Mouse (Mus musculus): ENCODE measurements around the gene Lrp8. TPM values are rescaled to one million over a fixed set of nuclear protein-coding genes. Genes with fewer than 3 reads are reported as not detected.

Gene Lrp8
- polyA plus RNA-seq, 1 experiment from 2014 or later, result 0.76 TPM

GRCm38 (mm10) chr4:107766182-107766581, 35.9 kb upstream of the Lrp8 start:
- Histone ChIP-seq H3K36me3 (ENCODE audit: control insufficient read depth, insufficient read depth, low read length) (no peaks in the 10 kb centered on the region), H3K9me3 (ENCODE audit: control insufficient read depth, low read length) (no peaks in the 10 kb centered on the region), H3K27ac (replicated peaks in 1 of 2; ENCODE audit: control insufficient read depth in 1 of 2, insufficient read depth in 1 of 2, low read depth in 2 of 2, low read length in 2 of 2) (no peak overlapping the region), H3K27me3 (ENCODE audit: control insufficient read depth, insufficient read depth, low read length) (no peaks in the 10 kb centered on the region; the same call in 1 of the 2 replicates), H3K4me1 (ENCODE audit: control insufficient read depth in 2 of 2, insufficient read depth in 2 of 2, low read length in 2 of 2) (no peaks in the 10 kb centered on the region), H3K4me2 (ENCODE audit: low read length) (no peak overlapping the region), H3K9ac (ENCODE audit: low read length) (no peak overlapping the region), H3K4me3 (ENCODE audit: control insufficient read depth in 1 of 2, insufficient read depth in 1 of 2, low read depth in 1 of 2, low read length in 2 of 2) (no peak overlapping the region)
- ATAC-seq (ENCODE audit: insufficient number of reproducible peaks, insufficient read depth, low FRiP score, low read depth), result no peak
- WGBS, result 78% methylated on average over 5 of the region's 5 CpGs

DNA sequence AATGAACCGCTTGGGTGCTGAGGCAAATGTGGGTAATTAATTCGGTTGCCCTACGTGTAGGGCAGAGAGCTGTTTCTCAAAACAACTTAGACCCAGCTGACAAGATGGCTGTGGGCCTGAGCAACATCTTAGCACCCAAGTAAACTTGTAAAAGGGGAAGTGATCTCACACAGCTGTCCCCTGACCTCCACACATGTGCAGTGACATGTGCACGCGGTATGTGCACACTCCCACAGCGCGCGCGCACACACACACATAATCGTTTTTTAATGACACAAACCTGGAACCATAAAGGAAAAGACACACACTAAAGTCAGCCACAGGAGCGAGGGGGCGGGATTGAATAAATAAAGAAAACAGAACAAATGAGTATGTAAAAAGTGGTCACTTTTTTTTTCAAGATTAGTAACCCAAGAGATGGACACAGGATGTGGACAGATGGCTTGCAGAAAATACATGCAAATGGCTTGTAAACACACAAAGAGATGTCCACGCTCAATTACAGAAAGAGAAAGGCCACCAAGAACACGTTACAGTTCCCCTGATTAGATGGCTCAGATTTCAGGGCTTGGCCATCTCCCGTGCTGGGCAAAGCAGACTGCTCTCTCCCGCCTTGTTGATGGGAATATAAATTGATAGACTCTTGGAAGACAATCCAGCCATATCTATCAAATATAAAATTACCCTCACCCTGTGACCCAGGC, 29.8 kb upstream of the Lrp8 start:
- Histone ChIP-seq H3K4me1 (ENCODE audit: control insufficient read depth in 2 of 2, insufficient read depth in 2 of 2, low read length in 2 of 2) (no peaks in the 10 kb centered on the region), H3K4me2 (ENCODE audit: low read length) (no peak overlapping the region), H3K27me3 (ENCODE audit: control insufficient read depth, insufficient read depth, low read length) (no peaks in the 10 kb centered on the region; the same call in 1 of the 2 replicates), H3K4me3 (ENCODE audit: control insufficient read depth in 1 of 2, insufficient read depth in 1 of 2, low read depth in 1 of 2, low read length in 2 of 2) (no peak overlapping the region), H3K27ac (replicated peaks in 1 of 2; ENCODE audit: control insufficient read depth in 1 of 2, insufficient read depth in 1 of 2, low read depth in 2 of 2, low read length in 2 of 2) (no peak overlapping the region), H3K9ac (ENCODE audit: low read length) (no peak overlapping the region), H3K9me3 (ENCODE audit: control insufficient read depth, low read length) (peaks cover 3% of the 10 kb centered on the region; the same call in 1 of the 2 replicates), H3K36me3 (ENCODE audit: control insufficient read depth, insufficient read depth, low read length) (no peaks in the 10 kb centered on the region)
- WGBS, result 80% methylated on average over 16 of the region's 16 CpGs
- ATAC-seq (ENCODE audit: insufficient number of reproducible peaks, insufficient read depth, low FRiP score, low read depth), result no peak

GRCm38 (mm10) chr4:107774868-107775267, 27.2 kb upstream of the Lrp8 start:
- H3K36me3 ChIP-seq (ENCODE audit: control insufficient read depth, insufficient read depth, low read length), result no peaks in the 10 kb centered on the region
- 40% methylated on average over 2 of the region's 2 CpGs for WGBS
- H3K4me3 ChIP-seq (ENCODE audit: control insufficient read depth in 1 of 2, insufficient read depth in 1 of 2, low read depth in 1 of 2, low read length in 2 of 2), result no peak overlapping the region
- H3K4me1 ChIP-seq (ENCODE audit: control insufficient read depth in 2 of 2, insufficient read depth in 2 of 2, low read length in 2 of 2), result no peaks in the 10 kb centered on the region
- ATAC-seq (ENCODE audit: insufficient number of reproducible peaks, insufficient read depth, low FRiP score, low read depth), result no peak
- H3K4me2 ChIP-seq (ENCODE audit: low read length), result no peak overlapping the region
- H3K27me3 ChIP-seq (ENCODE audit: control insufficient read depth, insufficient read depth, low read length), result no peaks in the 10 kb centered on the region
- H3K9ac ChIP-seq (ENCODE audit: low read length), result no peak overlapping the region
- no peak overlapping the region for H3K27ac ChIP-seq (replicated peaks in 1 of 2; ENCODE audit: control insufficient read depth in 1 of 2, insufficient read depth in 1 of 2, low read depth in 2 of 2, low read length in 2 of 2)
- peaks cover 3% of the 10 kb centered on the region; the same call in 1 of the 2 replicates for H3K9me3 ChIP-seq (ENCODE audit: control insufficient read depth, low read length)

DNA sequence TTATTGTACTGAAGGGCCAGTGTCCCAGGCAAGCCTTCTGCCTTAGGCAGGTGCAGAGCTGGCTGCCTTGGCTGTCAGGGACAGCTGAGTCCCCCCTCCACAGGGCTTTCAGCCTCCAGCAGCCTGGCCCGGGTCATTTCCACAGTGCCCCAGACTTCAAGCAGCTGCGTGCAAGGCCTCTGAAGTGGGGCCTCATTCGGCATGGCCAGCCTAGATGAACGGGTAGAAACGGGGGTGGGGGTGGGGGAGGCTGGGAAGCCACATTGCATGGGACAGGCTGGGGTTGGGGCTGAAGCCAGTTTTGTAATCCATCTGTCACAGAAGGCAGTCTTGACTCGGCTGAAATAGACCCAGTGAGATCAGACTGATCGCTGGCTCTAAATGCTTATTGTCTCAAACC, 26.4 kb upstream of the Lrp8 start:
- Histone ChIP-seq H3K36me3 (ENCODE audit: control insufficient read depth, insufficient read depth, low read length) (no peaks in the 10 kb centered on the region), H3K9ac (ENCODE audit: low read length) (no peak overlapping the region), H3K4me2 (ENCODE audit: low read length) (no peak overlapping the region), H3K27ac (replicated peaks in 1 of 2; ENCODE audit: control insufficient read depth in 1 of 2, insufficient read depth in 1 of 2, low read depth in 2 of 2, low read length in 2 of 2) (no peak overlapping the region), H3K9me3 (ENCODE audit: control insufficient read depth, low read length) (peaks cover 3% of the 10 kb centered on the region; the same call in 1 of the 2 replicates), H3K4me3 (ENCODE audit: control insufficient read depth in 1 of 2, insufficient read depth in 1 of 2, low read depth in 1 of 2, low read length in 2 of 2) (no peak overlapping the region), H3K4me1 (ENCODE audit: control insufficient read depth in 2 of 2, insufficient read depth in 2 of 2, low read length in 2 of 2) (no peaks in the 10 kb centered on the region), H3K27me3 (ENCODE audit: control insufficient read depth, insufficient read depth, low read length) (no peaks in the 10 kb centered on the region)
- WGBS, result 49% methylated on average over 7 of the region's 7 CpGs
- no peak for ATAC-seq (ENCODE audit: insufficient number of reproducible peaks, insufficient read depth, low FRiP score, low read depth)

DNA sequence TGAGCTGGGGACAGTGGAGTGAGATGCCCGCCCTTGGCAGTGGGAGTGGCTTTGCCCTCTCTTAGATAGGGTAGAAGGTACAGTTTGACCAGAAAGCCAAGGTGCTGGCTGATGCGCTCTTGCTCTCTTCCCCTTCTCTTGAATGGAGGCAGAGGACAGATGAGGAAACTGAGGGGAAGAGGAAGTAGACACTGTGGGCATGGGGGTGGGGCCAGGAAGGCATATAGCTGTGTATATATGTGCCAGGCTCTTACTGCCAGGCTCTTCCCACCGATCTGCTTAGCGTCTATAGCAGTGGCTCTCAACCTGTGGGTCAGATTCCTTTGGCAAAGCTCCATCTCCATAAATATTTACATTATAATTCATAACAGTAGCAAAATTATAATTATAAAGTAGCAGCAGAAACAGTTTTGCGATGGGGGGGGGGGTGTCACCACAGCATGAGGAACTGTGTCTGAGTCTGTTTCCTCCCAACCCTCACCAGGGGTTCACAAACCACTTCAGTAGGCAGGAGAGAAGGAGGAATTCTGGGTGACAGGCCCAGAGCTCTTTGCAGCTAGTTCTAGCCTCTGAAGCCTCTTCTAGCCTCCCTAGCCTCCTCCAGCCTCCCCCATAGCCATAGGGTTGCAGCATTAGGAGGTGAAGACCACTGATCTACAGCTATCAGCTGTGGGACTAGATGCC, 24.9 kb upstream of the Lrp8 start:
- H3K27me3 ChIP-seq (ENCODE audit: control insufficient read depth, insufficient read depth, low read length), result no peaks in the 10 kb centered on the region
- H3K36me3 ChIP-seq (ENCODE audit: control insufficient read depth, insufficient read depth, low read length), result no peaks in the 10 kb centered on the region
- no peak for ATAC-seq (ENCODE audit: insufficient number of reproducible peaks, insufficient read depth, low FRiP score, low read depth)
- no peaks in the 10 kb centered on the region for H3K4me1 ChIP-seq (ENCODE audit: control insufficient read depth in 2 of 2, insufficient read depth in 2 of 2, low read length in 2 of 2)
- no peak overlapping the region for H3K4me3 ChIP-seq (ENCODE audit: control insufficient read depth in 1 of 2, insufficient read depth in 1 of 2, low read depth in 1 of 2, low read length in 2 of 2)
- H3K27ac ChIP-seq (replicated peaks in 1 of 2; ENCODE audit: control insufficient read depth in 1 of 2, insufficient read depth in 1 of 2, low read depth in 2 of 2, low read length in 2 of 2), result no peak overlapping the region
- 85% methylated on average over 5 of the region's 5 CpGs for WGBS
- peaks cover 3% of the 10 kb centered on the region; the same call in 1 of the 2 replicates for H3K9me3 ChIP-seq (ENCODE audit: control insufficient read depth, low read length)
- no peak overlapping the region for H3K9ac ChIP-seq (ENCODE audit: low read length)
- no peak overlapping the region for H3K4me2 ChIP-seq (ENCODE audit: low read length)

- H3K27ac ChIP-seq (replicated peaks in 1 of 2; ENCODE audit: control insufficient read depth in 1 of 2, insufficient read depth in 1 of 2, low read depth in 2 of 2, low read length in 2 of 2), result no peak overlapping the region
- ATAC-seq (ENCODE audit: insufficient number of reproducible peaks, insufficient read depth, low FRiP score, low read depth), result no peak
- H3K27me3 ChIP-seq (ENCODE audit: control insufficient read depth, insufficient read depth, low read length), result no peaks in the 10 kb centered on the region
- H3K9me3 ChIP-seq (ENCODE audit: control insufficient read depth, low read length), result no peaks in the 10 kb centered on the region
- H3K4me1 ChIP-seq (ENCODE audit: control insufficient read depth in 2 of 2, insufficient read depth in 2 of 2, low read length in 2 of 2), result no peaks in the 10 kb centered on the region
- H3K9ac ChIP-seq (ENCODE audit: low read length), result no peak overlapping the region
- no peaks in the 10 kb centered on the region for H3K36me3 ChIP-seq (ENCODE audit: control insufficient read depth, insufficient read depth, low read length)
- H3K4me3 ChIP-seq (ENCODE audit: control insufficient read depth in 1 of 2, insufficient read depth in 1 of 2, low read depth in 1 of 2, low read length in 2 of 2), result no peak overlapping the region
- 61% methylated on average over 10 of the region's 10 CpGs for WGBS
- no peak overlapping the region for H3K4me2 ChIP-seq (ENCODE audit: low read length)
These were observed 18.5 kb upstream of the Lrp8 start for GRCm38 (mm10) chr4:107783541-107783940.

GRCm38 (mm10) chr4:107788841-107789240, 13.2 kb upstream of the Lrp8 start:
- no peak for ATAC-seq (ENCODE audit: insufficient number of reproducible peaks, insufficient read depth, low FRiP score, low read depth)
- H3K9me3 ChIP-seq (ENCODE audit: control insufficient read depth, low read length), result no peaks in the 10 kb centered on the region
- no peaks in the 10 kb centered on the region for H3K4me1 ChIP-seq (ENCODE audit: control insufficient read depth in 2 of 2, insufficient read depth in 2 of 2, low read length in 2 of 2)
- H3K4me2 ChIP-seq (ENCODE audit: low read length), result no peak overlapping the region
- no peak overlapping the region for H3K9ac ChIP-seq (ENCODE audit: low read length)
- no peak overlapping the region for H3K4me3 ChIP-seq (ENCODE audit: control insufficient read depth in 1 of 2, insufficient read depth in 1 of 2, low read depth in 1 of 2, low read length in 2 of 2)
- H3K36me3 ChIP-seq (ENCODE audit: control insufficient read depth, insufficient read depth, low read length), result no peaks in the 10 kb centered on the region
- H3K27me3 ChIP-seq (ENCODE audit: control insufficient read depth, insufficient read depth, low read length), result no peaks in the 10 kb centered on the region
- H3K27ac ChIP-seq (replicated peaks in 1 of 2; ENCODE audit: control insufficient read depth in 1 of 2, insufficient read depth in 1 of 2, low read depth in 2 of 2, low read length in 2 of 2), result no peak overlapping the region
- 75% methylated on average over 6 of the region's 6 CpGs for WGBS

All from heart, embryonic 14.5 days (tissue).